Mouse (Mus musculus) small intestine, adult 2 months (tissue): ENCODE data around the gene Nek11.

Source experiments
- CTCF ChIP-seq: fragments of 200-500 bp; IDR thresholded peaks from 2 replicates; pipeline ENCODE4 v1.5.1; 2012; ENCODE audit warnings: low read depth, mild to moderate bottlenecking, control low read depth, inconsistent platforms, low read length, moderate library complexity, mixed read lengths; ENCODE audit not compliant: insufficient replicate concordance, insufficient read length; ENCODE audit errors: extremely low read depth
- POLR2A ChIP-seq: fragments of 200-500 bp; IDR thresholded peaks from 2 replicates; pipeline ENCODE4 v1.6.1; 2012; ENCODE audit warnings: low read depth, mild to moderate bottlenecking, control low read depth, inconsistent platforms, low read length, moderate library complexity

DNA sequence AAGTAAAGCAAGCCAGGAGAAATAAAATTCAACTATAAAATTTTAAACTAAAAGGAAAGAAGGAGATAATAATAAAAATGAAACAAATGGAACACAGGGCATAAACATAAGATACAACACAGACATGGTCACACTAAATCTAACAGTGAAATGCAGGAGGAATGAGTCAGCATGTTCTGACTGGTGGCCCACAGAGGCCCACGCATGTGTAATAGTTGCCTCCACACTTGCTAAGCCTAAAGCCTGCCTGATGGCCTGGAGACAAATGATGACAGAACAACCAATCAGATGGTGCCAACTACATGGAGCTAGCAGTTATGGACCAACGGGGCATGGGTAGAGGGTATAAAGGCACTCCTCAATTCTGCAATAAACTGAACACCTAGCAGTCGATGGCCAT lies 93.1 kb downstream of the Nek11 start:
- TF ChIP-seq CTCF: no peak
- TF ChIP-seq POLR2A: no peak
